Mouse (Mus musculus) lung, postnatal 0 days (tissue): ENCODE measurements around the gene Gm20458. TPM values are rescaled to one million over a fixed set of nuclear protein-coding genes. Genes with fewer than 3 reads are reported as not detected.

Experiments used
- ATAC-seq: fragments of 200-750 bp; cut with Nextera tagmentation; 2 replicates; pipeline ENCODE4 v1.8.0; 2017; ENCODE audit warnings: moderate library complexity
- DNase-seq: peaks from one replicate; pipeline ENCODE4 v3.0.0-alpha.2; 2016; ENCODE audit warnings: low spot score
- H3K27ac ChIP-seq: fragments of 300-500 bp; sonication (generic); 2 replicates; pipeline ENCODE4 v1.5.1; 2014; ENCODE audit warnings: antibody characterized with exemption, mild to moderate bottlenecking, low read length, mixed read lengths
- H3K27me3 ChIP-seq: fragments of 300-500 bp; sonication (generic); replicated peaks from 2 replicates; pipeline ENCODE4 v1.6.1; 2014; ENCODE audit warnings: low read length, mixed read lengths; ENCODE audit not compliant: insufficient read depth
- H3K36me3 ChIP-seq: fragments of 300-500 bp; sonication (generic); 2 replicates; pipeline ENCODE4 v1.6.1; 2014; ENCODE audit warnings: low read length, mixed read lengths; ENCODE audit not compliant: insufficient read depth
- H3K4me1 ChIP-seq: fragments of 300-500 bp; sonication (generic); 2 replicates; pipeline ENCODE4 v1.6.1; 2014; ENCODE audit warnings: antibody characterized with exemption, low read depth, low read length, mixed read lengths; ENCODE audit not compliant: insufficient read depth
- H3K4me2 ChIP-seq: fragments of 300-500 bp; sonication (generic); replicated peaks from 2 replicates; pipeline ENCODE4 v1.6.1; 2014; ENCODE audit warnings: low read depth, mild to moderate bottlenecking, low read length, moderate library complexity, mixed read lengths
- H3K4me3 ChIP-seq: fragments of 300-500 bp; sonication (generic); 2 replicates; pipeline ENCODE4 v1.5.1; 2014; ENCODE audit warnings: low read depth, low read length
- H3K9ac ChIP-seq: fragments of 300-500 bp; sonication (generic); replicated peaks from 2 replicates; pipeline ENCODE4 v1.6.1; 2014; ENCODE audit warnings: low read depth, mild to moderate bottlenecking
- H3K9me3 ChIP-seq: fragments of 300-500 bp; sonication (generic); 2 replicates; pipeline ENCODE4 v1.6.1; 2016; ENCODE audit warnings: low read length, mixed read lengths
- CTCF ChIP-seq: IDR thresholded peaks from 2 replicates; pipeline ENCODE4 v1.5.1; 2016; ENCODE audit warnings: antibody characterized with exemption, mild to moderate bottlenecking
- EP300 ChIP-seq: IDR thresholded peaks from 2 replicates; pipeline ENCODE4 v1.6.1; 2016; ENCODE audit warnings: antibody characterized with exemption, mild to moderate bottlenecking, control low read depth
- WGBS: fragments of 180-500 bp; shearing (Covaris S2); extraction: QIAGEN DNeasy Blood & Tissue Kit; methylation state at CpG from one replicate; pipeline ENCODE4 v1.1.7; 2014; 5-methylcytosine and 5-hydroxymethylcytosine counted together
- polyA plus RNA-seq: library from polyadenylated mRNA; unstranded; fragments of >200 nt; fragmentation: Nextera tagmentation; extraction: Ambion mirVana; gene quantifications from 2 replicates; pipeline ENCODE4 v1.2.1, GENCODE M21; 2015

The Gm20458 gene
- polyA plus RNA-seq, 1 experiment from 2014 or later = 23.5 TPM

- 29% methylated on average over 5 of the region's 5 CpGs for WGBS
- H3K27ac ChIP-seq = peak overlapping the region; percentile 71
- H3K4me2 ChIP-seq = no peak overlapping the region
- DNase-seq (peak; percentile 66), ATAC-seq (peak; percentile 70)
- TF ChIP-seq EP300 = 0 out of 2 replicates have a peak, but pooled peaks have one; percentile 5
- no peak for TF ChIP-seq CTCF
- H3K9ac ChIP-seq = no peak overlapping the region
- no peaks in the 10 kb centered on the region for H3K4me1 ChIP-seq
- no peaks in the 10 kb centered on the region for H3K27me3 ChIP-seq
- H3K9me3 ChIP-seq = no peaks in the 10 kb centered on the region
- no peaks in the 10 kb centered on the region for H3K36me3 ChIP-seq
- H3K4me3 ChIP-seq = no peak overlapping the region
These were observed 49.9 kb downstream of the Gm20458 start for GRCm38 (mm10) chr2:164510621-164511190.

- no peaks in the 10 kb centered on the region for H3K36me3 ChIP-seq
- H3K4me3 ChIP-seq = no peak overlapping the region
- no peaks in the 10 kb centered on the region for H3K9me3 ChIP-seq
- TF ChIP-seq CTCF = 0 out of 2 replicates have a peak, but pooled peaks have one; percentile 1
- TF ChIP-seq EP300 = 0 out of 2 replicates have a peak, but pooled peaks have one; percentile 18
- no peak overlapping the region for H3K9ac ChIP-seq
- 40% methylated on average over 12 of the region's 14 CpGs for WGBS
- no peaks in the 10 kb centered on the region for H3K27me3 ChIP-seq
- ATAC-seq = peak; percentile 38
- H3K4me2 ChIP-seq = no peak overlapping the region
- H3K27ac ChIP-seq = peak overlapping the region; percentile 73
- DNase-seq = peak; percentile 44
- no peaks in the 10 kb centered on the region for H3K4me1 ChIP-seq
These were observed 51.5 kb downstream of the Gm20458 start for GRCm38 (mm10) chr2:164512121-164512909.

GRCm38 (mm10) chr2:164513389-164513788, 52.6 kb downstream of the Gm20458 start:
- DNase-seq (peak; percentile 79), ATAC-seq (peak; percentile 70)
- Histone ChIP-seq H3K4me2 (no peak overlapping the region), H3K27me3 (no peaks in the 10 kb centered on the region), H3K36me3 (no peaks in the 10 kb centered on the region), H3K9me3 (no peaks in the 10 kb centered on the region), H3K4me3 (no peak overlapping the region), H3K27ac (peak overlapping the region; percentile 73), H3K4me1 (no peaks in the 10 kb centered on the region), H3K9ac (no peak overlapping the region)
- TF ChIP-seq CTCF (0 out of 2 replicates have a peak, but pooled peaks have one; percentile 9), EP300 (peak; percentile 84)
- WGBS = 47% methylated on average over 8 of the region's 8 CpGs

- H3K9me3 ChIP-seq = no peaks in the 10 kb centered on the region
- TF ChIP-seq EP300 (no peak), CTCF (no peak)
- DNase-seq (no peak), ATAC-seq (no peak)
- no peak overlapping the region for H3K27ac ChIP-seq
- H3K4me1 ChIP-seq = no peaks in the 10 kb centered on the region
- H3K4me2 ChIP-seq = no peak overlapping the region
- H3K4me3 ChIP-seq = no peak overlapping the region
- H3K36me3 ChIP-seq = no peaks in the 10 kb centered on the region
- no peak overlapping the region for H3K9ac ChIP-seq
- H3K27me3 ChIP-seq = no peaks in the 10 kb centered on the region
- 56% methylated on average over 3 of the region's 3 CpGs for WGBS
These were observed 54.1 kb downstream of the Gm20458 start for GRCm38 (mm10) chr2:164514916-164515315.

GRCm38 (mm10) chr2:164515897-164516296, 55.1 kb downstream of the Gm20458 start:
- Histone ChIP-seq H3K4me2 (no peak overlapping the region), H3K4me1 (no peaks in the 10 kb centered on the region), H3K9ac (no peak overlapping the region), H3K36me3 (no peaks in the 10 kb centered on the region), H3K9me3 (no peaks in the 10 kb centered on the region), H3K4me3 (no peak overlapping the region), H3K27me3 (no peaks in the 10 kb centered on the region), H3K27ac (no peak overlapping the region)
- ATAC-seq (no peak), DNase-seq (no peak)
- no peak for TF ChIP-seq CTCF
- TF ChIP-seq EP300 = no peak
- WGBS = 83% methylated on average over 9 of the region's 9 CpGs

- WGBS = 66% methylated on average over 11 of the region's 11 CpGs
- ATAC-seq (no peak), DNase-seq (no peak)
- Histone ChIP-seq H3K9me3 (no peaks in the 10 kb centered on the region), H3K36me3 (no peaks in the 10 kb centered on the region), H3K9ac (no peak overlapping the region), H3K27me3 (no peaks in the 10 kb centered on the region), H3K27ac (no peak overlapping the region), H3K4me1 (no peaks in the 10 kb centered on the region), H3K4me2 (no peak overlapping the region), H3K4me3 (no peak overlapping the region)
- TF ChIP-seq EP300 (no peak), CTCF (no peak)
These were observed 55.8 kb downstream of the Gm20458 start for GRCm38 (mm10) chr2:164516592-164516991.
